Mouse (Mus musculus) kidney, embryonic 14.5 days (tissue): Measurements from ENCODE around the gene Vwf. TPM values are rescaled to one million over a fixed set of nuclear protein-coding genes. Genes with fewer than 3 reads are reported as not detected.

Experiments used
- ATAC-seq: fragments of 200-750 bp; cut with Nextera tagmentation; 2 replicates; pipeline ENCODE4 v1.8.0; 2017; ENCODE audit warnings: moderate number of reproducible peaks, mild to moderate bottlenecking, moderate TSS enrichment, moderate library complexity; ENCODE audit not compliant: low FRiP score, low TSS enrichment
- H3K27ac ChIP-seq: fragments of 300-500 bp; sonication (generic); 2 replicates; pipeline ENCODE4 v1.5.1; 2014; ENCODE audit warnings: low read depth, mild to moderate bottlenecking, low read length, moderate library complexity, mixed read lengths
- H3K27me3 ChIP-seq: fragments of 300-500 bp; sonication (generic); 2 replicates; pipeline ENCODE4 v1.6.1; 2014; ENCODE audit warnings: mild to moderate bottlenecking, low read length; ENCODE audit not compliant: control insufficient read depth, insufficient read depth
- H3K36me3 ChIP-seq: fragments of 300-500 bp; sonication (generic); 2 replicates; pipeline ENCODE4 v1.6.1; 2014; ENCODE audit warnings: low read length, mixed read lengths; ENCODE audit not compliant: control insufficient read depth, insufficient read depth
- H3K4me1 ChIP-seq: fragments of 300-500 bp; sonication (generic); 2 replicates; pipeline ENCODE4 v1.6.1; 2014; ENCODE audit warnings: low read length, mixed read lengths; ENCODE audit not compliant: control insufficient read depth, insufficient read depth
- H3K4me2 ChIP-seq: fragments of 300-500 bp; sonication (generic); replicated peaks from 2 replicates; pipeline ENCODE4 v1.6.1; 2014; ENCODE audit warnings: low read depth, mild to moderate bottlenecking, low read length
- H3K4me3 ChIP-seq: fragments of 300-500 bp; sonication (generic); 2 replicates; pipeline ENCODE4 v1.5.1; 2014; ENCODE audit warnings: mild to moderate bottlenecking, low read length
- H3K9ac ChIP-seq: fragments of 300-500 bp; sonication (generic); 2 replicates; pipeline ENCODE4 v1.6.1; 2014; ENCODE audit warnings: low read depth, mild to moderate bottlenecking, low read length, moderate library complexity
- H3K9me3 ChIP-seq: fragments of 300-500 bp; sonication (generic); 2 replicates; pipeline ENCODE4 v1.6.1; 2016; ENCODE audit warnings: low read length; ENCODE audit not compliant: control insufficient read depth
- WGBS: fragments of 180-500 bp; shearing (Covaris S2); extraction: QIAGEN DNeasy Blood & Tissue Kit; methylation state at CpG from one replicate; pipeline ENCODE4 v1.1.7; 2014; 5-methylcytosine and 5-hydroxymethylcytosine counted together
- polyA plus RNA-seq: library from polyadenylated mRNA; unstranded; fragments of >200 nt; fragmentation: Nextera tagmentation; extraction: Ambion mirVana; gene quantifications from 2 replicates; pipeline ENCODE4 v1.2.1, GENCODE M21; 2014

The Vwf gene
- polyA plus RNA-seq, 1 experiment from 2014 or later = 5.2 TPM

DNA sequence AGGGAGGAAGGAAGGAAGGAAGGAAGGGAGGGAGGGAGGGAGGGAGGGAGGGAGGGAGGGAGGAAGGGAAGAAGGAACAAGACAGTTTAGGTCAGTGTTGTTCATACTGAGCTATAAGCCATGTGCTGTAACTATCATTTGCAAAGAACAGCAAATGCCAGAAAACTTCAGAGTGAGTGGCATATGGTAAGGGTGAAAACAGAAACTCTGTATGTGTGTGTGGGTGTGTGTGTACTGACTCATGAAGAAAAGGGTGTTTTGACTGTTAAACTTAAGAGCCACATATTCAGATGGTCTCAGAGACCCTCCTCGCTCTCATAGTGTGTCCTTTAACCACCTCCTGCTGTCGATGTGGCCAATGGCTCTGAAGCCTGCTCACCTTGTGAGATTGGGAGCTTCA, 14.9 kb downstream of the Vwf start:
- H3K27ac ChIP-seq = no peak overlapping the region
- H3K9ac ChIP-seq = no peak overlapping the region
- WGBS = 87% methylated on average over 2 of the region's 2 CpGs
- no peaks in the 10 kb centered on the region for H3K36me3 ChIP-seq
- H3K9me3 ChIP-seq = no peaks in the 10 kb centered on the region
- H3K27me3 ChIP-seq = no peaks in the 10 kb centered on the region
- 0 out of 2 replicates have a peak, but pooled peaks cover 4% of the 10 kb centered on the region for H3K4me1 ChIP-seq
- ATAC-seq = no peak
- H3K4me2 ChIP-seq = no peak overlapping the region
- H3K4me3 ChIP-seq = no peak overlapping the region

DNA sequence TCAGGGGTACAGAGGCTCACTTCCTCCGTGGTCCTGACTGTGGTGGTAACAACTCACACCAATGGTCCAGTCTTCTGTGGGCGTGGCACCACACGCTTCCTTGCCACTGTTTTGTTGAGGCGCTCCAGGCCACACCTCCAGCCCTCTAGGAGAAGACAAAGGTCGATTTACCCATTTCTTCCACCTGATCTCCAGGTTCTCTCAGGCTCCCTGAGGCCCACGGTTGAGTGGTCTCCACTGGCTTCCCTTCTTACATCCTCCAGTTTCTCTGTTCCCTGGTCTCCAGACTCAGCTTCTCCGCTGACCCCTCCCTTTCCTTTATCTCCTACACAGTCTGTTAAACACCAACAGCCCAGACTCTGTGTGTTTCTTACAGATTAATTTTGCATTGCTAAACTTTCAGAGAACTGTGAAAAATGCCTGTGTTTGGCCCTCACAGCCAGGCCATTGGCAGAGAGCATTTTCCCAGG, 18.3 kb downstream of the Vwf start:
- Histone ChIP-seq H3K36me3 (no peaks in the 10 kb centered on the region), H3K4me1 (0 out of 2 replicates have a peak, but pooled peaks cover 4% of the 10 kb centered on the region), H3K4me3 (no peak overlapping the region), H3K4me2 (no peak overlapping the region), H3K27ac (no peak overlapping the region), H3K27me3 (no peaks in the 10 kb centered on the region), H3K9ac (no peak overlapping the region), H3K9me3 (no peaks in the 10 kb centered on the region)
- WGBS = 63% methylated on average over 7 of the region's 7 CpGs
- no peak for ATAC-seq

DNA sequence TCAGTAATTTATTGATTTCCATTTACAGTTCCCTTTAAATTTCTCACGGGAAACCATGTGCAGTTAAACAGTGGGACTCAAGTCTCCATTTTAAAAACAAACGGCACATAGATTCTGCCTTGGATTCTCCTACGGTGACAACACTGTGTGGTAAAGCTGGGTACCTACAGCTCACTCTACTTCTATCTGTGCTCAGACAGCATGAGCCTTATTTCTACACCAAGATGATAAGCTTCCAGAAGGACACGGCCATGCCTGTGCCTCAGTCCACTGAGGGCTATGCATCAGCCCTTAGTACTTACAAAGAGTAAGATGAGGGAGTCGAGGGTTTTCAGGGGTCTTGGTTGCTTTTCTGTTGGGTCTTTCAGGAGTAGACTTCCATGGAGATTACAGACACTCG, 18.8 kb downstream of the Vwf start:
- 80% methylated on average over 6 of the region's 6 CpGs for WGBS
- Histone ChIP-seq H3K9me3 (no peaks in the 10 kb centered on the region), H3K9ac (no peak overlapping the region), H3K4me1 (0 out of 2 replicates have a peak, but pooled peaks cover 4% of the 10 kb centered on the region), H3K36me3 (no peaks in the 10 kb centered on the region), H3K4me2 (no peak overlapping the region), H3K4me3 (no peak overlapping the region), H3K27me3 (no peaks in the 10 kb centered on the region), H3K27ac (no peak overlapping the region)
- no peak for ATAC-seq

DNA sequence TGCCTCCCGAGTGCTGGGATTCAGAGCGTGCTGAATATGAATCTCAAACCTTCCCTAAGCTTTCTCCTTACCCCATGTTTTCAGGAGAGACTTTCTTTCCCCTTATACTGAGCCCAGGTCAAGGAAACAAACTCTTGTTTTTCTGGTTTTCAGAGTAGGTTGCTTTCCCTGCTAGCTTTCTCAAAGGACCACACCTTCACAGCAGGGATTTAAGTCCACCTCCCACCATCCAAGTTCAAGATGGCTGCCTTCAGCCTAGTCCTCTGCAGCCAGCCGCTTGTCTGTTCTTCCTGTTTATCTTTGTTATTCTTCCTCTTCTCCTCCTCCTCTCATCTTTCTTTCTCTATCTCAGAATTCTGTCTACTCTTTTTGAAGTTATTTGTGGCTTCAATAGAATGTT, 20.1 kb downstream of the Vwf start:
- 84% methylated on average over 3 of the region's 3 CpGs for whole genome bisulfite sequencing

DNA sequence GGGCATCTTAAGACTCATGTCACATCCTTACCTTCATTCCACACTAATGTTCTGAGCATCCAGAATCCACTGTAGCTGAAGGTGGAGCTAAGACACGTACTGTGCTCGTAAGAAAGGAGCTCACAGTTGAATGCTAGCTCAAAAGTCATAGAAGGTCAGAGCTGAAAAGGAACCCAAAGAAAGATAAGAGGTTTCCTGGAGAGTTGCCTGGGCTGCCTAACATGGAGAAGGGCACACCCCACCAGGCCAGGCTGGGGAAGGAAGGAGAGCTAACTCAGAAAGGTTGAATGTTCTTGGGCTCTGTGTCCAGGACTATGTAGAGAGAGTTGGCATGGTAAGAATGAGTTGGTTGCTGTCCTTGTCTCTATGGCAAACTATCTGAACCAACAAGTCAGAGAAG, 21.8 kb downstream of the Vwf start:
- H3K4me1 ChIP-seq = 0 out of 2 replicates have a peak, but pooled peaks cover 11% of the 10 kb centered on the region
- H3K9me3 ChIP-seq = no peaks in the 10 kb centered on the region
- no peak overlapping the region for H3K9ac ChIP-seq
- H3K4me2 ChIP-seq = no peak overlapping the region
- H3K27ac ChIP-seq = no peak overlapping the region
- no peak overlapping the region for H3K4me3 ChIP-seq
- H3K36me3 ChIP-seq = no peaks in the 10 kb centered on the region
- WGBS = 70% methylated on average over 2 of the region's 2 CpGs
- no peak for ATAC-seq
- H3K27me3 ChIP-seq = no peaks in the 10 kb centered on the region

More for the DNA sequence above, 20.1 kb downstream of the Vwf start:
- H3K4me2 ChIP-seq = no peak overlapping the region
- no peaks in the 10 kb centered on the region for H3K36me3 ChIP-seq
- H3K9ac ChIP-seq = no peak overlapping the region
- ATAC-seq = no peak
- no peak overlapping the region for H3K27ac ChIP-seq
- no peaks in the 10 kb centered on the region for H3K9me3 ChIP-seq
- H3K27me3 ChIP-seq = no peaks in the 10 kb centered on the region
- no peak overlapping the region for H3K4me3 ChIP-seq
- H3K4me1 ChIP-seq = 0 out of 2 replicates have a peak, but pooled peaks cover 4% of the 10 kb centered on the region

DNA sequence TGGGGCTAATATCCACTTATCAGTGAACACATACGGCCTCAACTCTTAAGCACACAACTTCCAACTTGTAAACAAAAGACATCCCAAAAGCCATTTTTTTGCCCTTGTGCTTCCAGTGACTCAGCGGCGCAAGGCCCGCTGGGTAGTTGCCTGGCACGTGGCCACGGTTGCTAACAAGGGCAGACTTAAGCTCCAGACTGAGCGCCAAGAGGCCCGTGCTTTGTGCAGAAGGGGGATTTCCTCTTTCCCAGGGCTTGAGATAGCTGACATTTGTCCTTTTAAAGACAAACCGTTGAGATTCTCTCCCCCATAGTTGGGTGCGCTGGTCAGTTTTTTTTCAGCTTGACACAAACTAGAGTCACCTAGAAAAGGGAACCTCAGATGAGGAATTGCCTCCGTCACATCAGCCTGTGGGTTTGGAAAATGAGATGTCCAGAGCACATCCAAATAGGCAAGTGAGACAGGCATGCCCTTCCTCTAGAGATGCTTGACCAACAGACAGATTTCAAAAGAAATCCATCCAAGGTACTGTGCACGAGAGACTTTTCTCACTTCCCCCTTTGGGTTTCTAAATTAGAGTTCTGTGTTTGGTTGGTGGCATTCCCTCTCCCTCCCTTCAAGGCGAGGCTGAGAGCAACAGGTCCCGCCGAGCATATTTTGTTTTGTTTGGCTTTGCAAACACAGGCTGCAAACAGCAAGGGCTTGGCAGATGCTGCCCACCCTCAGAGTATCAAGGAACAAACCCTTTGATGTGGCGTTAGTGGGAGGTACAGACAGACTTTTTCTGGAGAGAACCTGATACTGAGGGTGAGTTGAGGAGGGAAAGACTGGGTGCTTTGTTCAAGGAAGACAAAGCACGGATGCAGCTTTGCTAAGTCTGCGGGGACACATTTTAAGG, 26.0 kb downstream of the Vwf start:
- Histone ChIP-seq H3K27ac (peak overlapping the region; percentile 67), H3K9me3 (no peaks in the 10 kb centered on the region), H3K4me1 (peaks cover 13% of the 10 kb centered on the region), H3K9ac (peak overlapping the region; percentile 42), H3K4me2 (peak overlapping the region; percentile 35), H3K36me3 (no peaks in the 10 kb centered on the region), H3K27me3 (no peaks in the 10 kb centered on the region), H3K4me3 (peak overlapping the region; percentile 20)
- ATAC-seq = peak; percentile 62
- WGBS = 46% methylated on average over 18 of the region's 18 CpGs

DNA sequence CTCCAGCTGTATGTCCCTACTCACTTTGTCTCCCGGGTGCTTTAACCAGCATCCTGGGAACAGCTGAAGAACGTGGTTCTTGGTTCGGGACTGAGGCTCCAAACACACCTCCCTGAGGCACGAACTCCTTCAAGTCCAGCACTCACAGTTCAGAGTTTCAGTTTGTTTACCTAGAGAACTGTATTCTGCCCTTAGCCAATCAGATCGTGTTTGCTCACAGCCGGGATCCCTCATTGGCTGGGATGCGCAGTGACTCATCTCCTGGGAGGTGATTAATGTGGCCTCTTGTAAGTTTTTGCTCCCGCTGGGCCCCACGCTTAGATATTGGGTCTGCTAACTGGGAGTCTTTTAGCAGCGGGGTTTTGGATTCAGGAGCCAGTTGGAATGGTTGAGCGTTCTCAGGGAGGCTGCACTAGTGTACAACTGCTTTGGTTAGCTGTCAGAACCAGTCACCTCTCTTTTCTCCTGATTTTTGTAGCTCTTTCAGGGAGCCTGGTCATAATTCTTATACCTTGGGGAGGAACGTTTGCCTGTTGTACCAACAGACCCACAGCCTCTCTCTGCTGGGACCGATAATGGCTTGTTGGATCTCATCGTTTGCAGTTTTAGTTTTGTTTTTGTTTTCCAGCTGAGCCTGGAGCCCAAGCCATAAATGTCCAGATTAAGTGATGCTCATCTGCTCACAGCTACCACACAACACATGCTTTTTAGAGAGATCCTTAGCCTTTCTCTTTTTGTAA, 26.8 kb downstream of the Vwf start:
- ATAC-seq = peak; percentile 98
- Histone ChIP-seq H3K27ac (peak overlapping the region; percentile 67), H3K4me3 (peak overlapping the region; percentile 20), H3K4me1 (peaks cover 13% of the 10 kb centered on the region), H3K9ac (peak overlapping the region; percentile 42), H3K27me3 (no peaks in the 10 kb centered on the region), H3K36me3 (no peaks in the 10 kb centered on the region), H3K4me2 (peak overlapping the region; percentile 35), H3K9me3 (no peaks in the 10 kb centered on the region)
- 3% methylated on average over 14 of the region's 14 CpGs for WGBS

DNA sequence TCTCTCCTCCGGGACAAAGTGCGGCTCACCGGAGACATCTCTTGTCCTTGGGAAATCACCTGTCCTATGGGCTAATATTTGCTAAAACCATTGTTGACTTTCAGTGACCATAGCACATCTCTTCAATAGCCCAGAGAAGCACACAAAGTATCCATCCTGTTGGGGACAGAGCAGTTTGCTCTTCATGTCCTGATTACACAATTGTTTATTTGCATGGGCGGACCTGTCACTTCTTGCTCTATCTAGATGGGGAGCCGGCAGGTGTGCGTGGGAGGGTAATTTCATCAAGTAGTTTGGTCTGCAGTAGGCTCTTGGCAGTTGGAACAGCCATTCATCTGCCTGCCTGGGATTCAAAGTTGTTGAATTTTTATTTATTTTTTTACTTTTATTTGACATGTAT, 28.5 kb downstream of the Vwf start:
- ATAC-seq = no peak
- WGBS = 90% methylated on average over 6 of the region's 6 CpGs

DNA sequence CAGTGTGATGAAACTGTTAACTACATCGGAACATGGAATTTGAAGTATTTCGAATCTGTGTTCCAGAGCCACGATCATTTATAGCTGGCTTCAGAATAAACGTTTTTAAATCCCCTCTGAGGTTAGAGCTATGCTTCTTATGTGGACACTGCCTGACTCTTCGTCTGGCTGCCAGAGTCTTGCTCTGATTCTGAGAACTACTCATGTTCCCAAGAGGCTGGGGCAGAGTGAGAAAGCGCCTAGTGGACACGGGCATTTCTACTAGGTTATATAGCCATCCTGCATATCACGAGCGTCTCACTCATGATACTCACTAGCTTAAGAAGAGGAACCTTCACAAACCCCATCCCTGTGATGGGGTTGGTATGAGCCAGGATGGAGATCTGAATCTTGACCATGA, 30.7 kb downstream of the Vwf start:
- no peak for ATAC-seq
- Histone ChIP-seq H3K4me1 (peaks cover 11% of the 10 kb centered on the region), H3K4me3 (no peak overlapping the region), H3K9ac (no peak overlapping the region), H3K36me3 (no peaks in the 10 kb centered on the region), H3K27ac (no peak overlapping the region), H3K4me2 (no peak overlapping the region), H3K9me3 (no peaks in the 10 kb centered on the region), H3K27me3 (no peaks in the 10 kb centered on the region)
- WGBS = 82% methylated on average over 9 of the region's 9 CpGs

More for the DNA sequence above, 28.5 kb downstream of the Vwf start:
- H3K4me3 ChIP-seq = no peak overlapping the region
- H3K9ac ChIP-seq = no peak overlapping the region
- H3K36me3 ChIP-seq = no peaks in the 10 kb centered on the region
- H3K4me2 ChIP-seq = no peak overlapping the region
- no peaks in the 10 kb centered on the region for H3K9me3 ChIP-seq
- H3K4me1 ChIP-seq = peaks cover 13% of the 10 kb centered on the region
- H3K27me3 ChIP-seq = no peaks in the 10 kb centered on the region
- H3K27ac ChIP-seq = no peak overlapping the region
